Mouse (Mus musculus): ENCODE measurements around the gene Iglon5. TPM values are rescaled to one million over a fixed set of nuclear protein-coding genes. Genes with fewer than 3 reads are reported as not detected.

Gene Iglon5
- 29.8 TPM for polyA plus RNA-seq (2015; fragmentation: Illumina TruSeq; extraction: RNeasy Lipid Tissue Mini Kit (QIAGEN cat#74804); ENCODE audit: low read depth, low replicate concordance)

GRCm38 (mm10) chr7:43489631-43490125 is at the start of gene Iglon5:
Iglon5 (minus strand) TSS chr7:43490075.

GRCm38 (mm10) chr7:43462851-43463250 is 27.0 kb downstream of the Iglon5 start, which contains the start of gene Vsig10l:
Vsig10l (plus strand) TSS chr7:43463151.

GRCm38 (mm10) chr7:43443917-43444293 is 46.0 kb downstream of the Iglon5 start, which contains the start of the genes Etfb and Gm45233:
Etfb (plus strand) TSS chr7:43444083.
Gm45233 (plus strand) TSS chr7:43444128.

GRCm38 (mm10) chr7:43440482-43440881 is 49.4 kb downstream of the Iglon5 start, which contains the start of gene Cldnd2:
Cldnd2 (plus strand) TSS chr7:43440782.

GRCm38 (mm10) chr7:43436341-43437255 is 53.3 kb downstream of the Iglon5 start, which contains the start of gene Nkg7:
Nkg7 (plus strand) TSS chr7:43437073.

GRCm38 (mm10) chr7:43427406-43427805 is 62.5 kb downstream of the Iglon5 start, which contains the start of gene Lim2:
Lim2 (plus strand) TSS chr7:43427670.

Other genes starting within 250 kb of the Iglon5 start
- gene Zfp715, start 176.8 kb downstream of the Iglon5 start, polyA plus RNA-seq (2015; fragmentation: Illumina TruSeq; extraction: RNeasy Lipid Tissue Mini Kit (QIAGEN cat#74804); ENCODE audit: low read depth, low replicate concordance): 28.3 TPM
- gene Siglecf, start 138.7 kb downstream of the Iglon5 start, polyA plus RNA-seq (2015; fragmentation: Illumina TruSeq; extraction: RNeasy Lipid Tissue Mini Kit (QIAGEN cat#74804); ENCODE audit: low read depth, low replicate concordance): 0.48 TPM
- gene Siglecg, start 81.9 kb downstream of the Iglon5 start, polyA plus RNA-seq (2015; fragmentation: Illumina TruSeq; extraction: RNeasy Lipid Tissue Mini Kit (QIAGEN cat#74804); ENCODE audit: low read depth, low replicate concordance): not detected
- gene Lim2, start 62.4 kb downstream of the Iglon5 start, polyA plus RNA-seq (2015; fragmentation: Illumina TruSeq; extraction: RNeasy Lipid Tissue Mini Kit (QIAGEN cat#74804); ENCODE audit: low read depth, low replicate concordance): not detected
- not detected for gene Nkg7, start 53.0 kb downstream of the Iglon5 start, polyA plus RNA-seq (2015; fragmentation: Illumina TruSeq; extraction: RNeasy Lipid Tissue Mini Kit (QIAGEN cat#74804); ENCODE audit: low read depth, low replicate concordance)
- not detected for gene Cldnd2, start 49.3 kb downstream of the Iglon5 start, polyA plus RNA-seq (2015; fragmentation: Illumina TruSeq; extraction: RNeasy Lipid Tissue Mini Kit (QIAGEN cat#74804); ENCODE audit: low read depth, low replicate concordance)
- 91.5 TPM for gene Etfb, start 46.0 kb downstream of the Iglon5 start, polyA plus RNA-seq (2015; fragmentation: Illumina TruSeq; extraction: RNeasy Lipid Tissue Mini Kit (QIAGEN cat#74804); ENCODE audit: low read depth, low replicate concordance)
- 0.70 TPM for gene Gm45233, start 45.9 kb downstream of the Iglon5 start, polyA plus RNA-seq (2015; fragmentation: Illumina TruSeq; extraction: RNeasy Lipid Tissue Mini Kit (QIAGEN cat#74804); ENCODE audit: low read depth, low replicate concordance)
- 2.1 TPM for gene Vsig10l, start 26.9 kb downstream of the Iglon5 start, polyA plus RNA-seq (2015; fragmentation: Illumina TruSeq; extraction: RNeasy Lipid Tissue Mini Kit (QIAGEN cat#74804); ENCODE audit: low read depth, low replicate concordance)
- not detected for gene 4931406B18Rik, start 15.9 kb upstream of the Iglon5 start, polyA plus RNA-seq (2015; fragmentation: Illumina TruSeq; extraction: RNeasy Lipid Tissue Mini Kit (QIAGEN cat#74804); ENCODE audit: low read depth, low replicate concordance)
- 5.4 TPM for gene Cd33, start 54.4 kb upstream of the Iglon5 start, polyA plus RNA-seq (2015; fragmentation: Illumina TruSeq; extraction: RNeasy Lipid Tissue Mini Kit (QIAGEN cat#74804); ENCODE audit: low read depth, low replicate concordance)
- 6.1 TPM for gene Zfp658, start 72.2 kb upstream of the Iglon5 start, polyA plus RNA-seq (2015; fragmentation: Illumina TruSeq; extraction: RNeasy Lipid Tissue Mini Kit (QIAGEN cat#74804); ENCODE audit: low read depth, low replicate concordance)
- 13.2 TPM for gene Zfp719, start 89.5 kb upstream of the Iglon5 start, polyA plus RNA-seq (2015; fragmentation: Illumina TruSeq; extraction: RNeasy Lipid Tissue Mini Kit (QIAGEN cat#74804); ENCODE audit: low read depth, low replicate concordance)
- not detected for gene Zfp819, start 117.1 kb upstream of the Iglon5 start, polyA plus RNA-seq (2015; fragmentation: Illumina TruSeq; extraction: RNeasy Lipid Tissue Mini Kit (QIAGEN cat#74804); ENCODE audit: low read depth, low replicate concordance)
- not detected for gene Ceacam18, start 144.6 kb upstream of the Iglon5 start, polyA plus RNA-seq (2015; fragmentation: Illumina TruSeq; extraction: RNeasy Lipid Tissue Mini Kit (QIAGEN cat#74804); ENCODE audit: low read depth, low replicate concordance)
- gene Siglece, start 170.1 kb upstream of the Iglon5 start, polyA plus RNA-seq (2015; fragmentation: Illumina TruSeq; extraction: RNeasy Lipid Tissue Mini Kit (QIAGEN cat#74804); ENCODE audit: low read depth, low replicate concordance): 1.4 TPM
- gene Ctu1, start 181.9 kb upstream of the Iglon5 start, polyA plus RNA-seq (2015; fragmentation: Illumina TruSeq; extraction: RNeasy Lipid Tissue Mini Kit (QIAGEN cat#74804); ENCODE audit: low read depth, low replicate concordance): 6.3 TPM
- not detected for gene Klk14, start 200.3 kb upstream of the Iglon5 start, polyA plus RNA-seq (2015; fragmentation: Illumina TruSeq; extraction: RNeasy Lipid Tissue Mini Kit (QIAGEN cat#74804); ENCODE audit: low read depth, low replicate concordance)
- not detected for gene Klk13, start 222.5 kb upstream of the Iglon5 start, polyA plus RNA-seq (2015; fragmentation: Illumina TruSeq; extraction: RNeasy Lipid Tissue Mini Kit (QIAGEN cat#74804); ENCODE audit: low read depth, low replicate concordance)

All from brain, adult 10 weeks (tissue).